Mouse (Mus musculus): ENCODE results near the gene Mycl. TPM values are rescaled to one million over a fixed set of nuclear protein-coding genes. Genes with fewer than 3 reads are reported as not detected.
A peak's percentile ranks its signal among the peaks of the same experiment; 100 is the strongest.

Gene Mycl
- total and polyA plus RNA-seq, 2 experiments from 2014 or later = 0.12 to 14.7 TPM

- no peak for DNase-seq (ENCODE audit: low spot score)
- TF ChIP-seq CTCF (IDR thresholded peaks at IDR 0.05; ENCODE audit: low read depth) (no peak), EP300 (IDR thresholded peaks at IDR 0.05; ENCODE audit: low read depth) (no peak)
- ATAC-seq (ENCODE audit: insufficient read depth, low read depth) = no peak
These were observed 18.0 kb downstream of the Mycl start for GRCm38 (mm10) chr4:123013346-123013945.

GRCm38 (mm10) chr4:123013949-123014406, 18.5 kb downstream of the Mycl start:
- H3K27ac ChIP-seq (ENCODE audit: low read depth) = no peak overlapping the region
- no peak overlapping the region for H3K4me2 ChIP-seq (ENCODE audit: low read depth, low read length)
- H3K36me3 ChIP-seq (replicated peaks; ENCODE audit: control insufficient read depth, insufficient read depth, low read length) = no peaks in the 10 kb centered on the region
- no peak overlapping the region for H3K9ac ChIP-seq (replicated peaks; ENCODE audit: low read depth, low read length)
- TF ChIP-seq EP300 (IDR thresholded peaks at IDR 0.05; ENCODE audit: low read depth) (no peak), CTCF (IDR thresholded peaks at IDR 0.05; ENCODE audit: low read depth) (no peak)
- DNase-seq (ENCODE audit: low spot score) (no peak), ATAC-seq (ENCODE audit: insufficient read depth, low read depth) (no peak)
- WGBS = 61% methylated on average over 3 of the region's 3 CpGs
- H3K4me3 ChIP-seq (ENCODE audit: low read depth, low read length) = no peak overlapping the region
- peaks cover 11% of the 10 kb centered on the region; the same call in 1 of the 2 replicates for H3K4me1 ChIP-seq (ENCODE audit: control insufficient read depth, insufficient read depth)
- H3K27me3 ChIP-seq (ENCODE audit: control insufficient read depth, insufficient read depth, low read length) = no peaks in the 10 kb centered on the region
- no peaks in the 10 kb centered on the region for H3K9me3 ChIP-seq (replicated peaks; ENCODE audit: control insufficient read depth, low read length)

More at GRCm38 (mm10) chr4:123013346-123013945, 18.0 kb downstream of the Mycl start:
- H3K27ac ChIP-seq (ENCODE audit: low read depth) = no peak overlapping the region
- H3K9ac ChIP-seq (replicated peaks; ENCODE audit: low read depth, low read length) = no peak overlapping the region
- no peak overlapping the region for H3K4me3 ChIP-seq (ENCODE audit: low read depth, low read length)
- no peaks in the 10 kb centered on the region for H3K27me3 ChIP-seq (ENCODE audit: control insufficient read depth, insufficient read depth, low read length)
- H3K36me3 ChIP-seq (replicated peaks; ENCODE audit: control insufficient read depth, insufficient read depth, low read length) = no peaks in the 10 kb centered on the region
- WGBS = 68% methylated on average over 5 of the region's 5 CpGs
- H3K9me3 ChIP-seq (replicated peaks; ENCODE audit: control insufficient read depth, low read length) = no peaks in the 10 kb centered on the region
- peaks cover 11% of the 10 kb centered on the region; the same call in 1 of the 2 replicates for H3K4me1 ChIP-seq (ENCODE audit: control insufficient read depth, insufficient read depth)
- no peak overlapping the region for H3K4me2 ChIP-seq (ENCODE audit: low read depth, low read length)

- H3K4me3 ChIP-seq (ENCODE audit: low read depth, low read length) = no peak overlapping the region
- H3K9me3 ChIP-seq (replicated peaks; ENCODE audit: control insufficient read depth, low read length) = no peaks in the 10 kb centered on the region
- H3K4me1 ChIP-seq (ENCODE audit: control insufficient read depth, insufficient read depth) = peaks cover 11% of the 10 kb centered on the region; the same call in 1 of the 2 replicates
- ATAC-seq (ENCODE audit: insufficient read depth, low read depth) (no peak), DNase-seq (ENCODE audit: low spot score) (no peak)
- H3K36me3 ChIP-seq (replicated peaks; ENCODE audit: control insufficient read depth, insufficient read depth, low read length) = no peaks in the 10 kb centered on the region
- WGBS = 40% methylated on average over 7 of the region's 7 CpGs
- H3K27me3 ChIP-seq (ENCODE audit: control insufficient read depth, insufficient read depth, low read length) = no peaks in the 10 kb centered on the region
- TF ChIP-seq EP300 (IDR thresholded peaks at IDR 0.05; ENCODE audit: low read depth) (no peak), CTCF (IDR thresholded peaks at IDR 0.05; ENCODE audit: low read depth) (no peak)
- H3K9ac ChIP-seq (replicated peaks; ENCODE audit: low read depth, low read length) = no peak overlapping the region
- H3K27ac ChIP-seq (ENCODE audit: low read depth) = no peak overlapping the region
- H3K4me2 ChIP-seq (ENCODE audit: low read depth, low read length) = no peak overlapping the region
These were observed 19.2 kb downstream of the Mycl start for GRCm38 (mm10) chr4:123014501-123015282.

GRCm38 (mm10) chr4:123016451-123016957, 21.1 kb downstream of the Mycl start, which contains the start of gene Trit1:
Gene Trit1, plus strand, starts transcription at chr4:123016597.
- Histone ChIP-seq H3K4me3 (ENCODE audit: low read depth, low read length) (peak within 1 kb of the TSS; percentile 84), H3K9me3 (replicated peaks; ENCODE audit: control insufficient read depth, low read length) (no peaks in the 10 kb centered on the region), H3K9ac (replicated peaks; ENCODE audit: low read depth, low read length) (peak within 1 kb of the TSS; percentile 82), H3K27ac (ENCODE audit: low read depth) (peak within 1 kb of the TSS; percentile 77), H3K4me1 (ENCODE audit: control insufficient read depth, insufficient read depth) (peaks cover 11% of the 10 kb centered on the region; the same call in 1 of the 2 replicates), H3K4me2 (ENCODE audit: low read depth, low read length) (peak within 1 kb of the TSS; percentile 83), H3K36me3 (replicated peaks; ENCODE audit: control insufficient read depth, insufficient read depth, low read length) (no peaks in the 10 kb centered on the region), H3K27me3 (ENCODE audit: control insufficient read depth, insufficient read depth, low read length) (no peaks in the 10 kb centered on the region)
- no peak for TF ChIP-seq CTCF (IDR thresholded peaks at IDR 0.05; ENCODE audit: low read depth)
- no peak for TF ChIP-seq EP300 (IDR thresholded peaks at IDR 0.05; ENCODE audit: low read depth)
- ATAC-seq (ENCODE audit: insufficient read depth, low read depth) (peak; percentile 93), DNase-seq (ENCODE audit: low spot score) (peak; percentile 91)
- under 1% methylated on average over 34 of the region's 34 CpGs for WGBS

GRCm38 (mm10) chr4:123021591-123021990, 26.1 kb downstream of the Mycl start:
- no peaks in the 10 kb centered on the region for H3K9me3 ChIP-seq (replicated peaks; ENCODE audit: control insufficient read depth, low read length)
- peaks cover 11% of the 10 kb centered on the region; the same call in 1 of the 2 replicates for H3K4me1 ChIP-seq (ENCODE audit: control insufficient read depth, insufficient read depth)
- no peak overlapping the region for H3K4me3 ChIP-seq (ENCODE audit: low read depth, low read length)
- no peaks in the 10 kb centered on the region for H3K36me3 ChIP-seq (replicated peaks; ENCODE audit: control insufficient read depth, insufficient read depth, low read length)
- no peaks in the 10 kb centered on the region for H3K27me3 ChIP-seq (ENCODE audit: control insufficient read depth, insufficient read depth, low read length)
- H3K27ac ChIP-seq (ENCODE audit: low read depth) = no peak overlapping the region
- WGBS = 93% methylated on average over 3 of the region's 3 CpGs
- TF ChIP-seq CTCF (IDR thresholded peaks at IDR 0.05; ENCODE audit: low read depth) (no peak), EP300 (IDR thresholded peaks at IDR 0.05; ENCODE audit: low read depth) (no peak)
- H3K4me2 ChIP-seq (ENCODE audit: low read depth, low read length) = no peak overlapping the region
- DNase-seq (ENCODE audit: low spot score) (no peak), ATAC-seq (ENCODE audit: insufficient read depth, low read depth) (no peak)
- H3K9ac ChIP-seq (replicated peaks; ENCODE audit: low read depth, low read length) = no peak overlapping the region

All from heart, postnatal 0 days (tissue).